Mouse (Mus musculus) ES-E14 (cell line): ENCODE results near the gene Siae. TPM values are rescaled to one million over a fixed set of nuclear protein-coding genes. Genes with fewer than 3 reads are reported as not detected.

Experiments
- DNase-seq: peaks from one replicate; pipeline ENCODE4 v3.0.0-alpha.2; 2013; ENCODE audit warnings: low read depth, low spot score
- H3K27ac ChIP-seq: 2 replicates; pipeline ENCODE4 v1.5.1; 2012; ENCODE audit warnings: low read depth, mild to moderate bottlenecking, low read length, moderate library complexity, mixed read lengths; ENCODE audit not compliant: poor library complexity, insufficient read depth, severe bottlenecking
- H3K36me3 ChIP-seq: 2 replicates; pipeline ENCODE4 v1.6.1; 2012; ENCODE audit warnings: mild to moderate bottlenecking, low read length, moderate library complexity, mixed read lengths; ENCODE audit not compliant: control insufficient read depth, poor library complexity, insufficient read depth, severe bottlenecking
- H3K4me1 ChIP-seq, 2 experiments: fragments of 150-350 bp in 1 of 2; sonication (generic) in 1 of 2; 2 replicates each; pipeline ENCODE4 v1.6.1; 2012; ENCODE audit warnings: low read length in 2 of 2, mild to moderate bottlenecking in 1 of 2, mixed read lengths in 1 of 2; ENCODE audit not compliant: control insufficient read depth in 2 of 2, insufficient read depth in 2 of 2, poor library complexity in 1 of 2
- H3K4me3 ChIP-seq, 2 experiments: fragments of 150-350 bp in 1 of 2; sonication (generic) in 1 of 2; 2 replicates each; pipeline ENCODE4 v1.5.1; 2012; ENCODE audit warnings: low read length in 2 of 2, low read depth in 1 of 2, mild to moderate bottlenecking in 1 of 2, mixed read lengths in 1 of 2; ENCODE audit not compliant: insufficient read depth in 1 of 2, poor library complexity in 1 of 2, severe bottlenecking in 1 of 2
- H3K9ac ChIP-seq: 2 replicates; pipeline ENCODE4 v1.6.1; 2012; ENCODE audit warnings: low read depth, mild to moderate bottlenecking, low read length, mixed read lengths; ENCODE audit not compliant: poor library complexity, insufficient read depth, severe bottlenecking
- H3K9me3 ChIP-seq: fragments of 150-350 bp; sonication (generic); 2 replicates; pipeline ENCODE4 v1.6.1; 2012; ENCODE audit warnings: low read depth, mild to moderate bottlenecking, low read length; ENCODE audit not compliant: control insufficient read depth, insufficient read depth
- CHD2 ChIP-seq: IDR thresholded peaks from 2 replicates; pipeline ENCODE4 v1.6.1; 2014; ENCODE audit warnings: mild to moderate bottlenecking, low read depth, low read length, inconsistent platforms
- HCFC1 ChIP-seq: IDR thresholded peaks from 2 replicates; pipeline ENCODE4 v1.6.1; 2012; ENCODE audit warnings: low read length, inconsistent platforms, borderline replicate concordance; ENCODE audit not compliant: insufficient read depth
- MAFK ChIP-seq: IDR thresholded peaks from 2 replicates; pipeline ENCODE4 v1.6.1; 2014; ENCODE audit warnings: mild to moderate bottlenecking, low read depth, low read length, inconsistent platforms; ENCODE audit not compliant: insufficient read depth
- ZC3H11A ChIP-seq: IDR thresholded peaks from 2 replicates; pipeline ENCODE4 v1.6.1; 2012; ENCODE audit warnings: low read depth, mild to moderate bottlenecking, inconsistent platforms, low read length, borderline replicate concordance
- ZNF384 ChIP-seq: IDR thresholded peaks from 2 replicates; pipeline ENCODE4 v1.6.1; 2012; ENCODE audit warnings: low read depth, low read length, inconsistent platforms
- in situ Hi-C, 2 experiments: fragments of 600-800 bp; cut with MboI; formaldehyde crosslinking; loops; one replicate each; pipeline ENCODE4 v1.15.1; 2025; ENCODE audit warnings: low sequenced_read_pairs in 2 of 2, inconsistent platforms in 1 of 2; ENCODE audit not compliant: unreplicated experiment in 2 of 2
- total RNA-seq: library from RNA; depleted of rRNA; stranded (reverse); fragments of 300-350 nt; gene quantifications from 2 replicates; pipeline ENCODE4 v1.2.3, GENCODE M21; 2012

Siae gene
- total RNA-seq, 1 experiment, result 8.5 TPM

GRCm38 (mm10) chr9:37613182-37613910 lies 57.8 kb downstream of the Siae start, which contains the start of gene Spa17:
Gene Spa17 (minus strand): TSS chr9:37613722.
- TF ChIP-seq ZNF384, result peak; percentile 100
- no peak for TF ChIP-seq ZC3H11A
- TF ChIP-seq MAFK, result peak; percentile 29; the same call in 1 of the 2 replicates
- peak; percentile 74 for TF ChIP-seq HCFC1
- H3K9me3 ChIP-seq, result no peaks in the 10 kb centered on the region
- peak within 1 kb of the TSS; percentile 70 for H3K9ac ChIP-seq
- DNase-seq, result peak; percentile 91
- in situ Hi-C loops, result loop anchor here (10.0 to 25.0 kb wide), 2 partner anchors 189 to 201 kb away; partner anchors contain the start of gene Robo4 (in 1 of the 2)
- no peak within 1 kb of the TSS; the same call in 1 of the 2 replicates for H3K27ac ChIP-seq
- H3K4me3 ChIP-seq, result peak within 1 kb of the TSS; percentile 75 to 85
- no peaks in the 10 kb centered on the region for H3K36me3 ChIP-seq
- H3K4me1 ChIP-seq, result peaks cover 0 to 1% of the 10 kb centered on the region in 2 experiments; a peak in 2 of 4 replicates

- H3K9me3 ChIP-seq, result no peaks in the 10 kb centered on the region
- in situ Hi-C loops, result loop anchor here (10.0 to 25.0 kb wide), 2 partner anchors 189 to 202 kb away; partner anchors contain the start of gene Robo4 (in 1 of the 2)
- no peak for TF ChIP-seq HCFC1
- no peak for TF ChIP-seq MAFK
- no peak for TF ChIP-seq CHD2
- no peak for TF ChIP-seq ZC3H11A
- TF ChIP-seq ZNF384, result no peak
- H3K4me1 ChIP-seq, result peaks cover 0 to 1% of the 10 kb centered on the region in 2 experiments; a peak in 2 of 4 replicates
- no peaks in the 10 kb centered on the region for H3K36me3 ChIP-seq
- H3K4me3 ChIP-seq, result peak overlapping the region; percentile 60 to 75
- peak overlapping the region; percentile 66 for H3K9ac ChIP-seq
- no peak for DNase-seq
- no peak overlapping the region for H3K27ac ChIP-seq
These were observed 58.4 kb downstream of the Siae start for GRCm38 (mm10) chr9:37613911-37614280.

GRCm38 (mm10) chr9:37614316-37614715 lies 58.8 kb downstream of the Siae start:
- H3K36me3 ChIP-seq, result no peaks in the 10 kb centered on the region
- H3K9me3 ChIP-seq, result no peaks in the 10 kb centered on the region
- H3K4me3 ChIP-seq, result peak overlapping the region in 1 of 2 experiments; percentile 75; a peak in 3 of 4 replicates
- H3K9ac ChIP-seq, result no peak overlapping the region
- peaks cover 0 to 1% of the 10 kb centered on the region in 2 experiments; a peak in 2 of 4 replicates for H3K4me1 ChIP-seq
- no peak for DNase-seq
- TF ChIP-seq ZC3H11A, result no peak
- TF ChIP-seq CHD2, result no peak
- no peak for TF ChIP-seq HCFC1
- TF ChIP-seq ZNF384, result no peak
- TF ChIP-seq MAFK, result no peak
- in situ Hi-C loops, result loop anchor here (10.0 to 25.0 kb wide), 2 partner anchors 190 to 202 kb away; partner anchors contain the start of gene Robo4 (in 1 of the 2)
- no peak overlapping the region for H3K27ac ChIP-seq

- TF ChIP-seq ZNF384, result no peak
- TF ChIP-seq ZC3H11A, result no peak
- no peak for TF ChIP-seq MAFK
- TF ChIP-seq CHD2, result no peak
- TF ChIP-seq HCFC1, result no peak
- no peak for DNase-seq
- Histone ChIP-seq H3K9ac (no peak overlapping the region), H3K4me1 (peaks cover 0 to 1% of the 10 kb centered on the region in 2 experiments; a peak in 2 of 4 replicates), H3K4me3 (no peak overlapping the region), H3K27ac (no peak overlapping the region), H3K9me3 (no peaks in the 10 kb centered on the region), H3K36me3 (no peaks in the 10 kb centered on the region)
- in situ Hi-C loops, result loop anchor here (10.0 to 25.0 kb wide), 2 partner anchors 190 to 203 kb away; partner anchors contain the start of gene Robo4 (in 1 of the 2)
These were observed 59.7 kb downstream of the Siae start for GRCm38 (mm10) chr9:37615220-37615619.
